7 mouse cellular contexts compared by ENCODE assay signal in genomic region chr7:15919947-15920346, GRCm38 (mm10). TPM values are rescaled to one million over a fixed set of nuclear protein-coding genes. Genes with fewer than 3 reads are reported as not detected.
DNase-seq lines count a peak whose midpoint lies in the region; ATAC-seq lines count a peak whose summit lies in the region.

No protein-coding gene starts in this region.

- DNase-seq in intestine, embryonic 14.5 days (ENCODE audit: low spot score): no peak
- DNase-seq in hindbrain, embryonic 14.5 days (ENCODE audit: low spot score): no peak
- no peak for DNase-seq in T-cell, adult 2 months (ENCODE audit: low spot score)
- DNase-seq in urinary bladder, postnatal 14 days (ENCODE audit: low spot score): no peak

- no peaks in the 10 kb centered on the region for H3K27me3 ChIP-seq in intestine, embryonic 14.5 days (replicated peaks; ENCODE audit: control insufficient read depth, insufficient read depth, low read length)
- H3K27me3 ChIP-seq in intestine, embryonic 16.5 days (replicated peaks; ENCODE audit: control insufficient read depth, insufficient read depth, low read length): no peaks in the 10 kb centered on the region
- no peaks in the 10 kb centered on the region for H3K27me3 ChIP-seq in embryonic facial prominence, embryonic 13.5 days
- H3K27me3 ChIP-seq in hindbrain, embryonic 14.5 days (ENCODE audit: control insufficient read depth, insufficient read depth, low read length): no peaks in the 10 kb centered on the region
- no peaks in the 10 kb centered on the region for H3K27me3 ChIP-seq in midbrain, embryonic 15.5 days (replicated peaks)

- no peak overlapping the region for H3K9ac ChIP-seq in intestine, embryonic 14.5 days (ENCODE audit: low read length)
- H3K9ac ChIP-seq in intestine, embryonic 16.5 days (ENCODE audit: low read depth, low read length): no peak overlapping the region
- H3K9ac ChIP-seq in embryonic facial prominence, embryonic 13.5 days: no peak overlapping the region
- H3K9ac ChIP-seq in hindbrain, embryonic 14.5 days: no peak overlapping the region
- 0 out of 2 replicates have a peak overlapping the region, but pooled peaks have one; percentile 77 for H3K9ac ChIP-seq in midbrain, embryonic 15.5 days

- H3K4me1 ChIP-seq in intestine, embryonic 14.5 days (replicated peaks; ENCODE audit: control insufficient read depth, insufficient read depth, low read length): peaks cover 16% of the 10 kb centered on the region
- H3K4me1 ChIP-seq in intestine, embryonic 16.5 days (ENCODE audit: control insufficient read depth, insufficient read depth, low read length): peaks cover 16% of the 10 kb centered on the region
- peaks cover 23% of the 10 kb centered on the region for H3K4me1 ChIP-seq in embryonic facial prominence, embryonic 13.5 days
- peaks cover 20% of the 10 kb centered on the region for H3K4me1 ChIP-seq in hindbrain, embryonic 14.5 days (replicated peaks; ENCODE audit: control insufficient read depth, insufficient read depth, low read length)
- H3K4me1 ChIP-seq in midbrain, embryonic 15.5 days: peaks cover 26% of the 10 kb centered on the region

- H3K4me3 ChIP-seq in intestine, embryonic 14.5 days (ENCODE audit: low read depth, low read length): no peak overlapping the region
- H3K4me3 ChIP-seq in intestine, embryonic 16.5 days (ENCODE audit: low read length): no peak overlapping the region
- H3K4me3 ChIP-seq in embryonic facial prominence, embryonic 13.5 days: peak overlapping the region; percentile 70; the same call in 1 of the 2 replicates
- H3K4me3 ChIP-seq in hindbrain, embryonic 14.5 days (replicated peaks; ENCODE audit: low read length): peak overlapping the region; percentile 77; the same call in 1 of the 2 replicates
- H3K4me3 ChIP-seq in midbrain, embryonic 15.5 days: peak overlapping the region; percentile 76

- ATAC-seq in intestine, embryonic 14.5 days (replicated peaks; ENCODE audit: low FRiP score, low TSS enrichment, low read depth): no peak
- no peak for ATAC-seq in intestine, embryonic 16.5 days
- ATAC-seq in embryonic facial prominence, embryonic 13.5 days (ENCODE audit: insufficient number of reproducible peaks, insufficient read depth, low FRiP score, low TSS enrichment, low read depth): no peak
- ATAC-seq in hindbrain, embryonic 14.5 days (ENCODE audit: low FRiP score): no peak
- no peak for ATAC-seq in midbrain, embryonic 15.5 days (replicated peaks)

- no peak overlapping the region for H3K27ac ChIP-seq in intestine, embryonic 14.5 days (ENCODE audit: low read depth)
- H3K27ac ChIP-seq in intestine, embryonic 16.5 days (ENCODE audit: low read length): no peak overlapping the region
- no peak overlapping the region for H3K27ac ChIP-seq in embryonic facial prominence, embryonic 13.5 days
- H3K27ac ChIP-seq in hindbrain, embryonic 14.5 days: no peak overlapping the region
- no peak overlapping the region for H3K27ac ChIP-seq in midbrain, embryonic 15.5 days

- no peaks in the 10 kb centered on the region for H3K9me3 ChIP-seq in intestine, embryonic 14.5 days (ENCODE audit: control insufficient read depth, low read length)
- no peaks in the 10 kb centered on the region for H3K9me3 ChIP-seq in intestine, embryonic 16.5 days (ENCODE audit: control insufficient read depth, low read length)
- no peaks in the 10 kb centered on the region for H3K9me3 ChIP-seq in embryonic facial prominence, embryonic 13.5 days
- no peaks in the 10 kb centered on the region for H3K9me3 ChIP-seq in hindbrain, embryonic 14.5 days (ENCODE audit: control insufficient read depth, low read length)
- no peaks in the 10 kb centered on the region for H3K9me3 ChIP-seq in midbrain, embryonic 15.5 days

- peak overlapping the region; percentile 81; the same call in 1 of the 2 replicates for H3K4me2 ChIP-seq in intestine, embryonic 14.5 days (ENCODE audit: low read length)
- no peak overlapping the region for H3K4me2 ChIP-seq in intestine, embryonic 16.5 days (ENCODE audit: low read depth, low read length)
- H3K4me2 ChIP-seq in embryonic facial prominence, embryonic 13.5 days: peak overlapping the region; percentile 73
- H3K4me2 ChIP-seq in hindbrain, embryonic 14.5 days (replicated peaks): peak overlapping the region; percentile 85
- H3K4me2 ChIP-seq in midbrain, embryonic 15.5 days: peak overlapping the region; percentile 85

- H3K36me3 ChIP-seq in intestine, embryonic 14.5 days (ENCODE audit: control insufficient read depth, insufficient read depth, low read length): peaks cover 36% of the 10 kb centered on the region
- peaks cover 22% of the 10 kb centered on the region for H3K36me3 ChIP-seq in intestine, embryonic 16.5 days (ENCODE audit: control insufficient read depth, insufficient read depth, low read length)
- peaks cover 46% of the 10 kb centered on the region for H3K36me3 ChIP-seq in embryonic facial prominence, embryonic 13.5 days
- peaks cover 38% of the 10 kb centered on the region for H3K36me3 ChIP-seq in hindbrain, embryonic 14.5 days (replicated peaks; ENCODE audit: control insufficient read depth, insufficient read depth)
- H3K36me3 ChIP-seq in midbrain, embryonic 15.5 days (replicated peaks): peaks cover 22% of the 10 kb centered on the region; the same call in 1 of the 2 replicates

- WGBS in intestine, embryonic 14.5 days: 95% methylated on average over 9 of the region's 9 CpGs
- 91% methylated on average over 9 of the region's 9 CpGs for WGBS in intestine, embryonic 16.5 days
- WGBS in embryonic facial prominence, embryonic 13.5 days: 93% methylated on average over 9 of the region's 9 CpGs
- 93% methylated on average over 9 of the region's 9 CpGs for WGBS in hindbrain, embryonic 14.5 days
- WGBS in midbrain, embryonic 15.5 days: 92% methylated on average over 9 of the region's 9 CpGs

RNA-seq across cellular contexts. Expression of gene Selenow, which starts 2.3 kb away (rescaled TPM):
- polyA plus RNA-seq in intestine, embryonic 14.5 days (2014; fragmentation: Nextera tagmentation; extraction: Ambion mirVana): 802 and 852 TPM in 2 replicates
- 646 and 660 TPM in 2 replicates for polyA plus RNA-seq in intestine, embryonic 16.5 days (2015; fragmentation: Nextera tagmentation; extraction: Ambion mirVana)
- 1,180 and 1,188 TPM in 2 replicates for polyA plus RNA-seq in embryonic facial prominence, embryonic 13.5 days (2015; fragmentation: Nextera tagmentation; extraction: Ambion mirVana)
- 1,554 and 1,615 TPM in 2 replicates for polyA plus RNA-seq in hindbrain, embryonic 14.5 days (2014; fragmentation: Nextera tagmentation; extraction: Ambion mirVana)
- polyA plus RNA-seq in midbrain, embryonic 15.5 days (2015; fragmentation: Nextera tagmentation; extraction: Ambion mirVana): 1,365 and 1,414 TPM in 2 replicates

RNA-seq across cellular contexts. Expression of gene Nop53, which starts 25.9 kb away (rescaled TPM):
- 182 and 190 TPM in 2 replicates for polyA plus RNA-seq in intestine, embryonic 14.5 days (2014; fragmentation: Nextera tagmentation; extraction: Ambion mirVana)
- polyA plus RNA-seq in intestine, embryonic 16.5 days (2015; fragmentation: Nextera tagmentation; extraction: Ambion mirVana): 153 and 156 TPM in 2 replicates
- 210 and 222 TPM in 2 replicates for polyA plus RNA-seq in embryonic facial prominence, embryonic 13.5 days (2015; fragmentation: Nextera tagmentation; extraction: Ambion mirVana)
- polyA plus RNA-seq in hindbrain, embryonic 14.5 days (2014; fragmentation: Nextera tagmentation; extraction: Ambion mirVana): 113 and 114 TPM in 2 replicates
- 114 and 126 TPM in 2 replicates for polyA plus RNA-seq in midbrain, embryonic 15.5 days (2015; fragmentation: Nextera tagmentation; extraction: Ambion mirVana)

RNA-seq across cellular contexts. Expression of gene Crxos, which starts 37.5 kb away (rescaled TPM):
- not detected in 2 replicates for polyA plus RNA-seq in intestine, embryonic 14.5 days (2014; fragmentation: Nextera tagmentation; extraction: Ambion mirVana)
- not detected in 2 replicates for polyA plus RNA-seq in intestine, embryonic 16.5 days (2015; fragmentation: Nextera tagmentation; extraction: Ambion mirVana)
- not detected in 2 replicates for polyA plus RNA-seq in embryonic facial prominence, embryonic 13.5 days (2015; fragmentation: Nextera tagmentation; extraction: Ambion mirVana)
- polyA plus RNA-seq in hindbrain, embryonic 14.5 days (2014; fragmentation: Nextera tagmentation; extraction: Ambion mirVana): 0.41 TPM in 1 of 2 replicates, not detected in the other
- polyA plus RNA-seq in midbrain, embryonic 15.5 days (2015; fragmentation: Nextera tagmentation; extraction: Ambion mirVana): 0.27 TPM in 1 of 2 replicates, not detected in the other

RNA-seq across cellular contexts. Expression of gene Crx, which starts 40.2 kb away (rescaled TPM):
- not detected in 2 replicates for polyA plus RNA-seq in intestine, embryonic 14.5 days (2014; fragmentation: Nextera tagmentation; extraction: Ambion mirVana)
- not detected in 2 replicates for polyA plus RNA-seq in intestine, embryonic 16.5 days (2015; fragmentation: Nextera tagmentation; extraction: Ambion mirVana)
- polyA plus RNA-seq in embryonic facial prominence, embryonic 13.5 days (2015; fragmentation: Nextera tagmentation; extraction: Ambion mirVana): not detected in 2 replicates
- not detected in 2 replicates for polyA plus RNA-seq in hindbrain, embryonic 14.5 days (2014; fragmentation: Nextera tagmentation; extraction: Ambion mirVana)
- polyA plus RNA-seq in midbrain, embryonic 15.5 days (2015; fragmentation: Nextera tagmentation; extraction: Ambion mirVana): 0.15 and 0.28 TPM in 2 replicates

RNA-seq across cellular contexts. Expression of gene Ehd2, which starts 47.4 kb away (rescaled TPM):
- 37.7 and 38.6 TPM in 2 replicates for polyA plus RNA-seq in intestine, embryonic 14.5 days (2014; fragmentation: Nextera tagmentation; extraction: Ambion mirVana)
- polyA plus RNA-seq in intestine, embryonic 16.5 days (2015; fragmentation: Nextera tagmentation; extraction: Ambion mirVana): 48.1 and 50.9 TPM in 2 replicates
- polyA plus RNA-seq in embryonic facial prominence, embryonic 13.5 days (2015; fragmentation: Nextera tagmentation; extraction: Ambion mirVana): 36.9 and 41.2 TPM in 2 replicates
- polyA plus RNA-seq in hindbrain, embryonic 14.5 days (2014; fragmentation: Nextera tagmentation; extraction: Ambion mirVana): 5.6 and 6.6 TPM in 2 replicates
- 4.6 and 5.8 TPM in 2 replicates for polyA plus RNA-seq in midbrain, embryonic 15.5 days (2015; fragmentation: Nextera tagmentation; extraction: Ambion mirVana)

Comparison
In these comparisons a context has a peak if more than half of its experiments do, and no peak if none do; other contexts are left out.
1. H3K4me3 ChIP-seq: peak in embryonic facial prominence, embryonic 13.5 days (single experiment), hindbrain, embryonic 14.5 days (single experiment) and midbrain, embryonic 15.5 days (single experiment); none in intestine, embryonic 14.5 days (single experiment) and intestine, embryonic 16.5 days (single experiment).